Mouse (Mus musculus) limb, embryonic 10.5 days (tissue): ENCODE data around the gene Gm6993. TPM values are rescaled to one million over a fixed set of nuclear protein-coding genes. Genes with fewer than 3 reads are reported as not detected.

Experiments
- DNase-seq: peaks from one replicate; pipeline ENCODE4 v3.0.0-alpha.2; 2017; ENCODE audit warnings: low spot score
- H3K27ac ChIP-seq: fragments of 300-500 bp; sonication (generic); 2 replicates; pipeline ENCODE4 v1.5.1; 2016; ENCODE audit warnings: mild to moderate bottlenecking
- H3K27me3 ChIP-seq: fragments of 300-500 bp; sonication (generic); 2 replicates; pipeline ENCODE4 v1.6.1; 2016; ENCODE audit warnings: low read depth, mild to moderate bottlenecking; ENCODE audit not compliant: poor library complexity, severe bottlenecking
- H3K36me3 ChIP-seq: fragments of 300-500 bp; sonication (generic); 2 replicates; pipeline ENCODE4 v1.6.1; 2016; ENCODE audit warnings: mild to moderate bottlenecking, moderate library complexity
- H3K4me1 ChIP-seq: fragments of 300-500 bp; sonication (generic); 2 replicates; pipeline ENCODE4 v1.6.1; 2016
- H3K4me3 ChIP-seq: fragments of 300-500 bp; sonication (generic); 2 replicates; pipeline ENCODE4 v1.5.1; 2016; ENCODE audit warnings: mild to moderate bottlenecking, moderate library complexity
- H3K9me3 ChIP-seq: fragments of 300-500 bp; sonication (generic); replicated peaks from 2 replicates; pipeline ENCODE4 v1.6.1; 2016; ENCODE audit warnings: mild to moderate bottlenecking
- WGBS: fragments of 180-500 bp; shearing (Covaris S2); methylation state at CpG from one replicate; pipeline ENCODE4 v1.1.7; 2016; 5-methylcytosine and 5-hydroxymethylcytosine counted together
- polyA plus RNA-seq: library from polyadenylated mRNA; unstranded; fragments of >200 nt; fragmentation: Nextera tagmentation; extraction: Ambion mirVana; gene quantifications from 2 replicates; pipeline ENCODE4 v1.2.1, GENCODE M21; 2016

The Gm6993 gene
- polyA plus RNA-seq, 1 experiment from 2014 or later = not detected

- H3K27ac ChIP-seq = no peak overlapping the region
- peak overlapping the region; percentile 75 for H3K4me3 ChIP-seq
- no peak for DNase-seq
- H3K27me3 ChIP-seq = peaks cover 6% of the 10 kb centered on the region; the same call in 1 of the 2 replicates
- WGBS = 51% methylated on average over 4 of the region's 4 CpGs
- H3K36me3 ChIP-seq = peaks cover 49% of the 10 kb centered on the region
- H3K4me1 ChIP-seq = peaks cover 76% of the 10 kb centered on the region
- H3K9me3 ChIP-seq = no peaks in the 10 kb centered on the region
These were observed 26.8 kb downstream of the Gm6993 start for GRCm38 (mm10) chr12:31267363-31267762.

DNA sequence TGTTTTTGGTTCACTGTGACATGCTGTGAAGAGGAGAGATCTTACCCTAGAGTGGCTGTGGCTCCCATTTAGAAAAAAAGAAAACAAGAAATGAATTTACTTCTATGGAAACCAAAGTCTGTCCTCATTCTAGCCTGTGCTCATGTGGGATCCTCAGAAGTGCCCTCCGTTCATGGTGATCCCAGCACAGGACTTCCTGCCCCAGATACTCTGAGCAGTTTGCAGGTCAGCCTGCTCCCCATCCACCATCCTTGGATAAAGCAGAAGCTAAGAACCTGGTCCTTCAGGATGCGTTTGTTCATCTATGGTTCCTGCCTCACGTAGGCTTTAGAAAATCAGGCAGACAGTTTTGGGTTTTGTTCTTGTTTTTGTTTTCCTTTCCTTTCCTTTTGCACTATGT, 27.7 kb downstream of the Gm6993 start:
- H3K4me3 ChIP-seq = no peak overlapping the region
- peaks cover 70% of the 10 kb centered on the region for H3K4me1 ChIP-seq
- peaks cover 58% of the 10 kb centered on the region for H3K36me3 ChIP-seq
- DNase-seq = no peak
- WGBS = 76% methylated on average over 3 of the region's 3 CpGs
- H3K27me3 ChIP-seq = peaks cover 6% of the 10 kb centered on the region; the same call in 1 of the 2 replicates
- H3K27ac ChIP-seq = no peak overlapping the region
- no peaks in the 10 kb centered on the region for H3K9me3 ChIP-seq

DNA sequence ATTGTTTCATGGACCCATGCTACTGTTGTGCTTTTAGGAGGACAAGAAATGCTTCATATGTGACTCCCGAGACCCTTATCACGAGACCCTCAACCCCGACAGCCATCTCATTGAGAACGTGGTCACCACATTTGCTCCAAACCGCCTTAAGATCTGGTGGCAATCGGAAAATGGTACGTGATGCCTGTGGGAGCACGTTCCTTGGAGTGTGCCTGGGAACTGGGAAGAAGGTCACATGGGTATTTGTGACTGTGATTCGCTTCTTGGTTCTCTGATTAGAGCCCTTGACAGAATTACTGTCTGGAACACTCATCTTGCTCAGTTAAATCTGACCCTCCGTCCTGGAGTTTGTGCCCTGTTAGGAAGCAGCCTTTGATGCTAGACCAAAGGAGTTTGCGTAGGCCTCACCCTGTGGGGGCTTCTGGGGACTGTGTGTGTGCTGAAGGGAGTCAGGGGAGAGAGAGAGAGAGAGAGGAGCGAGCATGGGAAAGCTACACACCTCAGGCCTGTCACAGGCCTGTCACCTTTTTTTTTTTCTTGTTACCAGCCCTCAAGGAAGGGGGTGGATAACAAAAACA, 28.5 kb downstream of the Gm6993 start:
- H3K9me3 ChIP-seq = no peaks in the 10 kb centered on the region
- no peak for DNase-seq
- peaks cover 64% of the 10 kb centered on the region for H3K4me1 ChIP-seq
- WGBS = 49% methylated on average over 12 of the region's 12 CpGs
- H3K36me3 ChIP-seq = peaks cover 66% of the 10 kb centered on the region
- no peak overlapping the region for H3K4me3 ChIP-seq
- peak overlapping the region; percentile 31; the same call in 1 of the 2 replicates for H3K27ac ChIP-seq
- H3K27me3 ChIP-seq = peaks cover 3% of the 10 kb centered on the region; the same call in 1 of the 2 replicates

DNA sequence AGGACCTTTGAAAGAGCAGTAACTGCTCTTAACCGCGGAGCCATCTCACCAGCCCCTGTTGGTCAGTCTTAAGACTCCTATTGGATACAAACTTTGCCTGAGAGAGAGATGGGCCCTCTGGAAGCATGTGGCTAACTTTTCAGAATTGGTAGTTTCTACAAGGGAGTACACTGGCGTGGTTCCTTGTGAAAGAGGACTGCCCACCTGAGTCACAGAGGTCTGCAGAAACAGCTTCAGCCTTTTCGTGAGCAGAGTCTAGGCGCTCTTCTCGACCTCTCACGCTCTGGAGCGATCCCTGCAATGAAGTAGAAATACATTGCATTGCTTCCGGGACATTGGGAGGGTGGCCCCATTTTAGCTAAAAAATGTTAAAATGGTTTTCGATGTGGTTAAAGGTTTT, 29.8 kb downstream of the Gm6993 start:
- H3K36me3 ChIP-seq = peaks cover 79% of the 10 kb centered on the region
- H3K4me3 ChIP-seq = no peak overlapping the region
- WGBS = 94% methylated on average over 10 of the region's 10 CpGs
- no peak overlapping the region for H3K27ac ChIP-seq
- no peaks in the 10 kb centered on the region for H3K27me3 ChIP-seq
- no peaks in the 10 kb centered on the region for H3K9me3 ChIP-seq
- H3K4me1 ChIP-seq = peaks cover 55% of the 10 kb centered on the region
- DNase-seq = no peak

- no peaks in the 10 kb centered on the region for H3K27me3 ChIP-seq
- peaks cover 52% of the 10 kb centered on the region for H3K4me1 ChIP-seq
- H3K27ac ChIP-seq = no peak overlapping the region
- no peak for DNase-seq
- H3K9me3 ChIP-seq = no peaks in the 10 kb centered on the region
- H3K4me3 ChIP-seq = no peak overlapping the region
- 82% methylated on average over 5 of the region's 5 CpGs for WGBS
- peaks cover 83% of the 10 kb centered on the region for H3K36me3 ChIP-seq
These were observed 30.2 kb downstream of the Gm6993 start for GRCm38 (mm10) chr12:31270776-31271175.

- no peak overlapping the region for H3K27ac ChIP-seq
- H3K36me3 ChIP-seq = peaks cover 90% of the 10 kb centered on the region
- H3K27me3 ChIP-seq = no peaks in the 10 kb centered on the region
- DNase-seq = no peak
- peaks cover 45% of the 10 kb centered on the region for H3K4me1 ChIP-seq
- WGBS = 53% methylated on average over 16 of the region's 16 CpGs
- H3K9me3 ChIP-seq = no peaks in the 10 kb centered on the region
- H3K4me3 ChIP-seq = no peak overlapping the region
These were observed 30.9 kb downstream of the Gm6993 start for GRCm38 (mm10) chr12:31271361-31272011.

DNA sequence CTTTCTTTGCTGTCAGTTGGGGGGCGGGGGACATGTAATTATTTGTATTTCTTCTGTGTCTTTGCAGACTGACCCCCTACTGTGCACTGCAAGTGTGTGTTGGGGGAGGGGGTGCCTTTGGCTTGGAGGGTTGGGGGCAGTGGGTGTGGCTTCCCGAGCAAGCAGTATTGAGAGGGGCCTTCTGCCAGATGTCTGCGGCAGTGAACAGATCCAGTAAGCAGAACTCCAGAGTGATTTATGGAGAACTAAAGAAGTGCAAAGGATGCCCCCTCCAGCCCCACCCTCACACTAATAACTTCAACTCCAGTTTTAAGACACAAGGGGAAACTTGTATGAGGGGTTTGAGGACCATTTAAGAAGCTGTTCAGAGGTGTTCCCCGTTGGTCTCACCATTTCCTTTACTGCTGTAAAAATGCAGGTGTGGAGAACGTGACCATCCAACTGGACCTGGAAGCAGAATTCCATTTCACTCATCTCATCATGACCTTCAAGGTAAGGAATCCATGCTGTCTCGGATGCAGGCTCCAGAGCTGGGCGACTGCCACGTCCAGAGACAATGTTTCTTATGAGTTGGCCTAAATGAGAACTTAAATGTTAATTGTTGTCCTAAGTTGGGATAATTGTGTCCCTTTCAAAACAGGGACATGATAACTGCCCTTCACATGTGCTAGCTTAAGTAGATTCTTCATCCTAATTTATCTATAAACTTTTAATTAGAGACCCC, 31.6 kb downstream of the Gm6993 start:
- peaks cover 97% of the 10 kb centered on the region for H3K36me3 ChIP-seq
- no peak overlapping the region for H3K27ac ChIP-seq
- WGBS = 61% methylated on average over 8 of the region's 8 CpGs
- no peak for DNase-seq
- H3K4me3 ChIP-seq = no peak overlapping the region
- H3K27me3 ChIP-seq = no peaks in the 10 kb centered on the region
- H3K9me3 ChIP-seq = no peaks in the 10 kb centered on the region
- H3K4me1 ChIP-seq = peaks cover 39% of the 10 kb centered on the region

- Histone ChIP-seq H3K36me3 (peaks cover 99% of the 10 kb centered on the region), H3K4me3 (no peak overlapping the region), H3K4me1 (peaks cover 33% of the 10 kb centered on the region), H3K27ac (no peak overlapping the region), H3K9me3 (no peaks in the 10 kb centered on the region), H3K27me3 (no peaks in the 10 kb centered on the region)
- DNase-seq = no peak
- WGBS = 85% methylated on average over 2 of the region's 2 CpGs
These were observed 32.3 kb downstream of the Gm6993 start for GRCm38 (mm10) chr12:31272846-31273245.

DNA sequence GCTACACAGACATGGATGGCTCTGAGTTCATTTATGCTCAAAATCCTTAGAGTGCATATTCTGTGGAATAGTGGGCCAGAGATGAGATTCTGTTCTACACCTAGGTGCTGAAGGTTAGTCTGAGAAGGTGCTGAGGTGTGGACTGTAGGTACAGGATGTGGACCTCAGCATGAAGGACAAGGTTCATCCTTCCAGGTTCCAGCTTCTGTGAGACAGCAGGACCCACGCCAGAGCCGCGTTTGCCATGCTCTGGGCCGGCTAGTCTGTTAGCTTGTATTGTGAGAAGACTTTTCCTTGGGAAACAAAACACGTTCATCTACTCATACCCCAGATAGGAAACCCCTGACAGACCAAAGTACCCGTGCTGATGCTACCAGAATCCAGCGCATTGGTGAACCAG, 33.1 kb downstream of the Gm6993 start:
- DNase-seq = no peak
- Histone ChIP-seq H3K36me3 (peaks cover 99% of the 10 kb centered on the region), H3K9me3 (no peaks in the 10 kb centered on the region), H3K27ac (no peak overlapping the region), H3K27me3 (no peaks in the 10 kb centered on the region), H3K4me3 (no peak overlapping the region), H3K4me1 (peaks cover 26% of the 10 kb centered on the region)
- 96% methylated on average over 7 of the region's 7 CpGs for WGBS

- 91% methylated on average over 10 of the region's 10 CpGs for WGBS
- no peak for DNase-seq
- H3K27ac ChIP-seq = no peak overlapping the region
- H3K27me3 ChIP-seq = no peaks in the 10 kb centered on the region
- no peaks in the 10 kb centered on the region for H3K9me3 ChIP-seq
- peaks cover 17% of the 10 kb centered on the region for H3K4me1 ChIP-seq
- H3K36me3 ChIP-seq = peaks cover 100% of the 10 kb centered on the region
- H3K4me3 ChIP-seq = no peak overlapping the region
These were observed 34.8 kb downstream of the Gm6993 start for GRCm38 (mm10) chr12:31275411-31275810.

GRCm38 (mm10) chr12:31278270-31278669, 37.7 kb downstream of the Gm6993 start:
- H3K4me3 ChIP-seq = no peak overlapping the region
- no peaks in the 10 kb centered on the region for H3K9me3 ChIP-seq
- DNase-seq = no peak
- H3K4me1 ChIP-seq = no peaks in the 10 kb centered on the region
- no peak overlapping the region for H3K27ac ChIP-seq
- H3K36me3 ChIP-seq = peaks cover 99% of the 10 kb centered on the region
- WGBS = 95% methylated on average over 11 of the region's 11 CpGs
- no peaks in the 10 kb centered on the region for H3K27me3 ChIP-seq

GRCm38 (mm10) chr12:31280318-31280717, 39.7 kb downstream of the Gm6993 start:
- Histone ChIP-seq H3K4me3 (no peak overlapping the region), H3K27me3 (no peaks in the 10 kb centered on the region), H3K4me1 (no peaks in the 10 kb centered on the region), H3K27ac (no peak overlapping the region), H3K36me3 (peaks cover 99% of the 10 kb centered on the region), H3K9me3 (no peaks in the 10 kb centered on the region)
- WGBS = 91% methylated on average over 7 of the region's 7 CpGs
- no peak for DNase-seq

DNA sequence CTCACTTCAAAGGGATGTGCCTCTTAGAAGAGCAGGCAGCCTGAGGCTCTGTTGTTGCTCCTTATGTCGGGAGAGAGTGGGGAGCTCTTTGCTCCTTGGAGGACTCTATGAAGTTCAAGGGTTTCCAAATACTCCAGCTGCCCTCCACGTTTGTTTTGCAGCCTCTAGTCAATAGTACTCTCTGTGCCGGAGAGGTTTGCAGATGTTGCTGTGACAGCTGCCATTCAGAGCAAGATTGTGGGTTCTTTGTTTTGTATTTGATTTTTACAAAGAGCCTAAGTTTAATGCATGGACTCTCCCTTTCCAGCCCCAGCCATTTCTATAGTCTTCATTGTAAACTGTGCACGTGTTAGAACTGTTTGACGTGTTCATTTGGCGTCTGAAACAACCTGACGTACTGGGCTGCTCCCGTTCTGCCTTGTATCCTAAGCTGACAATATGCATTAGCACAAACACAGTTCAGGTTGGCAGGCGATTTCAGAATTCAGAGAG, 40.6 kb downstream of the Gm6993 start:
- no peak for DNase-seq
- Histone ChIP-seq H3K9me3 (no peaks in the 10 kb centered on the region), H3K4me3 (no peak overlapping the region), H3K27me3 (no peaks in the 10 kb centered on the region), H3K4me1 (no peaks in the 10 kb centered on the region), H3K27ac (no peak overlapping the region), H3K36me3 (peaks cover 99% of the 10 kb centered on the region)
- 88% methylated on average over 9 of the region's 9 CpGs for WGBS
